Mouse (Mus musculus) lung, postnatal 10 days (tissue): ENCODE measurements around the gene 1110008L16Rik.
"Not testable (repeated sequence)": the region's sequence is repeated elsewhere in the genome, so short reads cannot be mapped to it uniquely, and the experiment has no call there.

Experiments
- DNase-seq: peaks from one replicate; pipeline ENCODE4 v3.0.0; 2021

Gene 1110008L16Rik

DNA sequence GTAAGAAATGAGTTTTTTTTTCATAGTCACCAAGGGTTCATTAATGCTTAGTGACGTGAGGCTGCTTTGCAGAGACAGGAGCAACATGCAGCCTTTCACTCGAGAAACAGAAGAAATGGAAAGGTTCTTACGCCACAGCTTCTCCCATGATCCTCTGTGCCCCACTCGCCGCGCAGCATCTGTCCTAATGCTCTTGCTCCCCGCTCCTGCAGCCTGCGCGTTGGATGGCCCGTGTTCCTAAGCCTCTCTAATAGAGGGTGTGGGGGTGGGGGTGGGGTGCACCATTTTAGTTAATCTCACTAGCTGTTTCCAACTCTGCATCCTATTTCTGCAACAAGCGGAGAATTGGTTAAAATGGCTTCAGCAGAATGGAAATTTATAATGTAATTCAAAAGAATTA lies 44.6 kb downstream of the 1110008L16Rik start:
- no peak for DNase-seq

DNA sequence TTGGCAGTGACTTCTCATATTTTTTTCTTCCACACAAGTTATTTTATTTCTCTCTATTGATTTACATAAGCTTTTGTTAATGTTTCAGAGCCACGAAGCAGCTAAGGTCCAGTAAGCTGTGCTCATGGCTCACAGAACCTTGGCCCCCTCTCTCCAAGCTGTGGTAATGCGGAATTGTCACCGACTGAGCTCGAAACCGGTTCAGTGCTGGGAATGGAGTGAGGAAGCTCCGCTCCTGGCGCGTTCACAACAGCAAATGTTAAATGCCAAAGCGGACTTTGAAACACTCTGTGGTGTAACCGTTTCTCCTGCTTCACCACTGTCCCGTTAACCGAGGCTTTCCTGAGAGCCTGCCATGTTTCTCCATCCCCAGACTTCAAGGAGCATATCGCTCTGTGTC lies 45.2 kb downstream of the 1110008L16Rik start:
- peak; percentile 29 for DNase-seq

DNA sequence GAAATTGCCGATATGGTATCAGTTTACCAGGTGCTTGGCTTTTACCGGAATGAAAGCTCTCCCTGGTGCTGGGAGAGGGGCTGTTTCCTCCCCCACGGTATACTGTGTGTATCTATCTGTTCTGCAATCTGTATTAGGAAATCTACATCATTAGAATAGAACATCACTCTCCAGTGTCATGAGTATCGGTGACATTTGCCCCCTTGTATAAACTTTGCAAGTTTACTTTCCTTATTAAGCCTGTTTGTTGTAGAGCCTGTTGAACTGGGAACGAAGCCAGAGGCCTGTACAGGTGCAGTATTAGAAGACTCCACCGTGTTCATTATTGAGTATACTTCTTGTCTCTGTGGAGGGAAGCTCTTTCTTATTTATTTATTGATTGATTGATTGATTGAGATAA lies 54.0 kb downstream of the 1110008L16Rik start:
- peak; percentile 24 for DNase-seq

GRCm38 (mm10) chr12:55354904-55355303 lies 55.5 kb downstream of the 1110008L16Rik start:
- peak; percentile 73 for DNase-seq

DNA sequence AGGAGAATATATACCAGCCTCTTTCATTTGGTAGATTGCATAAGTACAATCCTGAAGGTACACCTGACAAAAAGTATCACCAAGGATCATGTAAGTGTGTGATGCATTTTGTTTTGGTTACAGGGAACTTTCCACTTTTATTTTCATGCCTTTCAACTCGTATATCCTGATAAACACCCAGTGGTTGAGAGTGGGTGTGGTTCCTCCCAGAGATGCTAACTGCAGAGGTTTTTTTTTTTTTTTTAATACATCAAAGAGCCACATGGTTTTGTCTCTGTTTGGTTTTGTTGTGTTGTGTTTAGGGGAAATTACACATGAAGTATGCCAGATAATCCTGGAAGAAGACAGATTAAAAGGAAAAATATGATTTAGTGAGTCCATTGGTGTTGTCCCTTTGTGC lies 57.9 kb downstream of the 1110008L16Rik start:
- DNase-seq = no peak

DNA sequence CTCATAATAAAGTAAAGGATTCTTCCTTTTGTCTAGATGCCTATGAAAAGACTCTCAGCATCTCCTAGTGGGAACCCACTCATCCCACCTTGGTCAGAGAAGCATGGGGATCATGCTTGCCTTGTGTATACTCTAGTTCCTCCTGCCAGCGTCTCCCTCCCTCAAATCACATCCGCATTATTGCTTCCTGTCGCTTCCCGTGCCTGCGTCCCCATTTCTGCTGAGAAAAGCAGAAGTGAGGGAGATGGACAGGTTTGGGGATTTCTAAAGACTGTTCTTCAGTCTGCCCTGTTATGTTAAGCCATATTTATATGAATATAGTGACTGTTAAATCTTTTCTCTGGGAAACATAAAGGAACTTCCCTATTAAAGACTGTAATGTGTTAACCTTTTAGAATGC lies 61.6 kb downstream of the 1110008L16Rik start:
- no peak for DNase-seq

DNA sequence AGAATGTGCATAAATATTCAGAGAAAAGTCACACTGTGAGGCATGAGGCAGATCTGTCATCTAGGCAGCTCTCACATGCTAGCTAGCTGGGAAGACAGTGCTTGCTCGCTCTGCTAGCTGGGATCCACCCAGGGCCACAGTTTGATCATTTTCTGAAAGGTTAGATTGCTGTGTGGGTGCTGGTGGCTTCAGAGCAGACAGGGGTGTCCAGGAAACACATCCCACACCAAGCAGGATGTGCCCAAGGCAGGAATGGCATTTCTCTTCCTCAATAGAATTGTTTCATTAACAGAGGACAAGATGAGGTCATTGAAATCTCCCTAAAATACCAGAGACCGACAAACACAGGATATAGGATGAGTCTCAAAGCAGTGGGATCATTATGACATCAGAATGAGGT lies 65.7 kb downstream of the 1110008L16Rik start:
- no peak for DNase-seq

GRCm38 (mm10) chr12:55372424-55373055 lies 73.2 kb downstream of the 1110008L16Rik start:
- peak; percentile 38 for DNase-seq

- no peak for DNase-seq
These were observed 77.7 kb downstream of the 1110008L16Rik start for GRCm38 (mm10) chr12:55376956-55377609.

DNA sequence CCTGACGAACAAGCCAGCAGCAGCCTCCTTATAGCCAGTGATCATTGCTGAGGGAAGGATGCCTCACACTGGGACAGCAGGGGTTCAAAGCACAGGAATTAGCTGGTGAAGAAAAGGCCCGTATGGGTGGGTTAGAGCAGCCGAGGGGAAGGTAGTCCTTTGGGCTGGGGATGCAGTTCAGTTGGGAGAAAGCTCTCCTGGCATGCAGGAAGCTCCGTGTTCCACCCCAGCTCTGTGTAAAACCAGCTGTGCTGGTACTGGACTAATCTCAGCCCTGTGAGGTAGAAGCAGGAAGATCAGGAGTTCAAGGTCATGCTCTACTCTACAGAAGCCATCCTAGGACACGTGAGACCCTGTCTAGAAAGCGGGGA lies 78.2 kb downstream of the 1110008L16Rik start:
- DNase-seq = no peak

- DNase-seq = peak; percentile 20
These were observed 84.8 kb downstream of the 1110008L16Rik start, which contains the start of gene Psma6 for GRCm38 (mm10) chr12:55384023-55384749. Gene Psma6, plus strand, starts transcription at chr12:55384222.

DNA sequence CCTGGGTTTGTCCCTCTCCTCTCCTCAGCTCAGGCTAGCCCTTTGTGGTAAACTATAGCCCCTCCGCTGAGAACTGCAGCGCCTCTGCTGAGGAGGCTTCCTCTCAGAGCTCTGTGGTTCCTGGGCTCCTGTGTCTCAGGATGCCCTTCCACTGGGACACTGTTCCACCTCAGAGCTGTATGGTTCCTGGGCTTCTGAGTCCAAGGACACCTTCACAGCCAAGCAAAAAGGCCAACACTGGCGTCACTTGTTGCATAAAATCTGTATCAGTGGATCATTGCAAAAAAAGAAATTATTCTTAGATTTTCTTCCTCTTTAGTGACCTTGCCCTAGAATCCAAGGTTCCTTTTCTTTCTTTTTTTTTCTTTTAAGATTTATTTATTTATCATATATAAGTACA lies 85.4 kb downstream of the 1110008L16Rik start:
- no peak for DNase-seq

DNA sequence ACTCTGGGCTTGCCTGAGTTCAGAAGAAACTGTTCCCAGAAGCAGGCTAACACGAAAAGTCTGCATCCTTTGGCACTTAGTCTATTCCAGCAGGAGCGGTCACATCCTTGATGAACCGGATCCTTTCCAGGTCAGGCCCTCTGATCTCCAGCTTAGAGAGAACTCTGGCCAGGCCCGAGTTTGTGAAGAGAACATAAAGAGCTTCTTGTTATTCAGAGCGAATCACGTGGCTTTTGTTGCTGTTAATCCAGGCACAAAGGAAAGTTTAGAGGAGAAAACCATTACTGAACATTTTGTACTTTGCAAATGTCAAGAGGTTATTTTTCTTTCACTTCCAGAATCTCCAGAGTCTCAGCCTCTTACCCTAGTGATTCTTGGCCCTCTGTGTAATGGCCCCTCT lies 86.6 kb downstream of the 1110008L16Rik start:
- peak; percentile 12 for DNase-seq

- peak; percentile 21 for DNase-seq
These were observed 87.1 kb downstream of the 1110008L16Rik start for GRCm38 (mm10) chr12:55386456-55386855.

DNA sequence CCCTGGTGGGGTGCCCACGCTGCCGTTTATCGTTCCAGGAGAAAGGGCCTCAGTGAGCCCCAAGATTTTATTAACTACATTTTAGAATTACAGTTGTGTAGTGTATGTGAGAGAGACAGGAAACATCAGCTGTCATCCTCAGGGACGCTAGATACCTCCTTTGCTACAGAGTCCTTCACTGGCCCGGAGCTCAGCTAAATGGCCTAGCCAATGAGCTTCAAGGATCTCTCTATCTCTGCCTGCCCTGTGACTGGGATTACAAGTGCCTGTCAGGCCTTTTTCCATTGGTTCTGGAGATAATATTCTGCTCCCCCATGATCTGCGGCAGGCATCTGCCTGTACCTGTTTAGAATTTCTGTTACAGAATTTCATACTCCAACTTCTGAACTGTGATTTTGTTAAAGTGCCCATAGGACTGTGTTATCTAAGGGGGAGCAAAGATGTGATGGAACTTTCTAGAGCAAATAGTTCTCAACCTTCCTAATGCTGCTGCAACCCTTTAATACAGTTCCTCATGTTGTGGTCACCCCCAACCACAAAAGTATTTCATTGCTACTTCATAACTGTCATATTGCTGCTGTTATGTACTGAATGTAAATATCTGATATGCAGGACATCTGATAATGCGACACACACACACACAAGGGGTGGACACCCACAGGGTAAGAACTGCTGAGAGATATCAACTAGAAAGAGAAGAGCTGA lies 87.9 kb downstream of the 1110008L16Rik start:
- DNase-seq = no peak

GRCm38 (mm10) chr12:55387788-55388465 lies 88.5 kb downstream of the 1110008L16Rik start:
- peak; percentile 62 for DNase-seq

GRCm38 (mm10) chr12:55388478-55388877 lies 89.1 kb downstream of the 1110008L16Rik start:
- peak; percentile 86 for DNase-seq

- DNase-seq = peak; percentile 59
These were observed 90.0 kb downstream of the 1110008L16Rik start for GRCm38 (mm10) chr12:55389132-55390081.

GRCm38 (mm10) chr12:55392120-55392519 lies 92.7 kb downstream of the 1110008L16Rik start:
- DNase-seq = no peak

GRCm38 (mm10) chr12:55392733-55393577 lies 93.6 kb downstream of the 1110008L16Rik start:
- DNase-seq = no peak

GRCm38 (mm10) chr12:55395601-55396000 lies 96.2 kb downstream of the 1110008L16Rik start:
- DNase-seq = not testable (repeated sequence)
